Mouse (Mus musculus) megakaryocyte-erythroid progenitor cell, adult 5-6 weeks (primary cell): ENCODE data around the gene Gusb. TPM values are rescaled to one million over a fixed set of nuclear protein-coding genes. Genes with fewer than 3 reads are reported as not detected.
A peak's percentile ranks its signal among the peaks of the same experiment; 100 is the strongest.

Experiments used
- ATAC-seq: replicated peaks from 2 replicates; pipeline ENCODE4 v1.8.0; 2016; ENCODE audit warnings: mild to moderate bottlenecking, inconsistent platforms; ENCODE audit not compliant: severe bottlenecking, poor library complexity, low FRiP score, low TSS enrichment
- total RNA-seq, 2 experiments: library from RNA; stranded (forward) in 1 of 2; stranded (reverse) in 1 of 2; fragments of 200-1000, 215-1000 nt in 1 of 2; fragments of >200 nt in 1 of 2; fragmentation: Nextera tagmentation in 1 of 2; gene quantifications; 2 replicates each; pipeline ENCODE4 v1.2.3; 2014 to 2017

The Gusb gene
- total RNA-seq, 2 experiments from 2014 or later = 42.0 to 80.6 TPM

GRCm38 (mm10) chr5:130027696-130028095 is 24.8 kb upstream of the Gusb start:
- no peak for ATAC-seq

GRCm38 (mm10) chr5:130027134-130027533 is 24.3 kb upstream of the Gusb start:
- ATAC-seq = no peak

GRCm38 (mm10) chr5:130023767-130024539 is 21.1 kb upstream of the Gusb start:
- peak; percentile 92 for ATAC-seq

GRCm38 (mm10) chr5:130023067-130023766 is 20.4 kb upstream of the Gusb start:
- ATAC-seq = no peak

- no peak for ATAC-seq
Observed at GRCm38 (mm10) chr5:130022366-130022765, 19.5 kb upstream of the Gusb start.

GRCm38 (mm10) chr5:130021361-130021966 is 18.6 kb upstream of the Gusb start:
- ATAC-seq = no peak

GRCm38 (mm10) chr5:130019461-130019860 is 16.6 kb upstream of the Gusb start:
- no peak for ATAC-seq

GRCm38 (mm10) chr5:130015104-130015503 is 12.3 kb upstream of the Gusb start:
- ATAC-seq = no peak

- ATAC-seq = no peak
Observed at GRCm38 (mm10) chr5:130010961-130011360, 8.1 kb upstream of the Gusb start.

- ATAC-seq = no peak
Observed at GRCm38 (mm10) chr5:130009784-130010183, 6.9 kb upstream of the Gusb start.

- no peak for ATAC-seq
Observed at GRCm38 (mm10) chr5:130008034-130008590, 5.3 kb upstream of the Gusb start.

- ATAC-seq = no peak
Observed at GRCm38 (mm10) chr5:130007344-130007743, 4.5 kb upstream of the Gusb start.

GRCm38 (mm10) chr5:130003229-130003628 is 380 bp upstream of the Gusb start:
- ATAC-seq = no peak

- no peak for ATAC-seq
Observed at GRCm38 (mm10) chr5:130001356-130001987, 1.4 kb downstream of the Gusb start.

- no peak for ATAC-seq
Observed at GRCm38 (mm10) chr5:130000735-130001134, 2.1 kb downstream of the Gusb start.

GRCm38 (mm10) chr5:129999097-129999496 is 3.8 kb downstream of the Gusb start:
- peak; percentile 45 for ATAC-seq

- ATAC-seq = no peak
Observed at GRCm38 (mm10) chr5:129997700-129998099, 5.1 kb downstream of the Gusb start.

GRCm38 (mm10) chr5:129994989-129995388 is 7.9 kb downstream of the Gusb start:
- ATAC-seq = no peak

- ATAC-seq = no peak
Observed at GRCm38 (mm10) chr5:129993374-129993773, 9.5 kb downstream of the Gusb start.

- ATAC-seq = peak; percentile 87
Observed at GRCm38 (mm10) chr5:129991898-129992297, 11.0 kb downstream of the Gusb start.
